Mouse (Mus musculus) kidney, embryonic 15.5 days (tissue): ENCODE data around the gene Nat8l. TPM values are rescaled to one million over a fixed set of nuclear protein-coding genes. Genes with fewer than 3 reads are reported as not detected.
"Not testable (repeated sequence)": the region's sequence is repeated elsewhere in the genome, so short reads cannot be mapped to it uniquely, and the experiment has no call there.

Experiments used
- ATAC-seq: fragments of 200-750 bp; cut with Nextera tagmentation; replicated peaks from 2 replicates; pipeline ENCODE4 v1.8.0; 2017; ENCODE audit warnings: moderate TSS enrichment; ENCODE audit not compliant: low FRiP score
- H3K27ac ChIP-seq: fragments of 300-500 bp; sonication (generic); 2 replicates; pipeline ENCODE4 v1.5.1; 2015; ENCODE audit warnings: mild to moderate bottlenecking, inconsistent platforms
- H3K27me3 ChIP-seq: fragments of 300-500 bp; sonication (generic); 2 replicates; pipeline ENCODE4 v1.6.1; 2015; ENCODE audit warnings: inconsistent platforms
- H3K36me3 ChIP-seq: fragments of 300-500 bp; sonication (generic); 2 replicates; pipeline ENCODE4 v1.6.1; 2015; ENCODE audit warnings: inconsistent platforms
- H3K4me1 ChIP-seq: fragments of 300-500 bp; sonication (generic); 2 replicates; pipeline ENCODE4 v1.6.1; 2015; ENCODE audit warnings: inconsistent platforms
- H3K4me2 ChIP-seq: fragments of 300-500 bp; sonication (generic); 2 replicates; pipeline ENCODE4 v1.6.1; 2015; ENCODE audit warnings: moderate library complexity, mild to moderate bottlenecking, inconsistent platforms
- H3K4me3 ChIP-seq: fragments of 300-500 bp; sonication (generic); replicated peaks from 2 replicates; pipeline ENCODE4 v1.5.1; 2015; ENCODE audit warnings: mild to moderate bottlenecking, inconsistent platforms
- H3K9ac ChIP-seq: fragments of 300-500 bp; sonication (generic); 2 replicates; pipeline ENCODE4 v1.6.1; 2015; ENCODE audit warnings: mild to moderate bottlenecking, inconsistent platforms
- H3K9me3 ChIP-seq: fragments of 300-500 bp; sonication (generic); replicated peaks from 2 replicates; pipeline ENCODE4 v1.6.1; 2016; ENCODE audit warnings: inconsistent platforms
- WGBS: fragments of 180-500 bp; shearing (Covaris S2); methylation state at CpG from one replicate; pipeline ENCODE4 v1.1.7; 2015; ENCODE audit warnings: mixed read lengths; 5-methylcytosine and 5-hydroxymethylcytosine counted together
- polyA plus RNA-seq: library from polyadenylated mRNA; unstranded; fragments of >200 nt; fragmentation: Nextera tagmentation; extraction: Ambion mirVana; gene quantifications from 2 replicates; pipeline ENCODE4 v1.2.1, GENCODE M21; 2015

The Nat8l gene
- polyA plus RNA-seq: 0.28 and 0.39 TPM in 2 replicates

DNA sequence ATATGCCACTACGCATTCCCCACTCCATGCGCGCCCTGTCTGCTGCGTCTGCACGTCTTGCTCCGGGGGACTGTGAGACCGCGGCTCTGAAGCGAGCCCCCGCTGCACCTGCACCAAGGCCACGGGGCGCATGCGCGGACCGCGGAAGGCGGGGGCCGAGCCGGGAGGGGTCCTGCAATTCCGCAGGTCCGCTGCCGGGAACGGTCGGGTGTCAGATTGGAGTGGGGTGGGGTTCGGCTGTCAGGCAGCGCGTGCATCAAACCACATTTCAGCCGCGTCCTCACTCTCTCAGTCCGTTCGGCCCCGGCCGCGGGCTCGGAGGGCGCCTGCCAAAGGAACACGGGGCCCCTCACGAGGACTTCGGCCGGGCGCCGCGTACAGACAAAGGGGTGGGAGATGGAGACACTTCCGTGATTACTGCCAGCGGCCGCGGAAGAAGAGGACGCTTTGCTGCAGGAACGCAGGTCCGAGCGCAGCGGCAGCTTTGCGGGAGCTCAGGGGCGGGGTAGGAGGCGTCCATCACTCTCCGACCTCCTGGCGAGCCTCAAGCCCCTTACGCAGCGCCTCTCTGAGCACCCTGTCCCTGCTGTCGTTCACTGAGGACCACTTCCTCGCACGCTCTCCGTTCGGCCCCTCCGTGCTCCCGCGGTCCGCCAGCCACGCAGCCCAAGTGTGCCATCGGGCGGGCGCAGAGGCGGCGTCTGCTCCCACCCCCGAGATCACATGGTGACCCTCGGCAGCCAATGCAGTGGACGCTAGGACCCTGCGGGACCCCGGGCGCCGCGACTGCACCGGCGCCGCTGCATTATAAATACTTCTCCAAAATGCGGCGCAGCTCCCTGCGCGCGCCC lies at the start of gene Nat8l:
Gene Nat8l (plus strand): TSS at position 142 of the 851 bp plus-strand sequence.
- under 1% methylated on average over 90 of the region's 90 CpGs for WGBS
- Histone ChIP-seq H3K36me3 (no peaks in the 10 kb centered on the region), H3K4me1 (peaks cover 31% of the 10 kb centered on the region), H3K27me3 (peaks cover 69% of the 10 kb centered on the region), H3K27ac (no peak within 1 kb of the TSS), H3K9me3 (no peaks in the 10 kb centered on the region), H3K9ac (peak within 1 kb of the TSS; percentile 47), H3K4me2 (peak within 1 kb of the TSS; percentile 100), H3K4me3 (peak within 1 kb of the TSS; percentile 55)
- peak; percentile 73 for ATAC-seq

DNA sequence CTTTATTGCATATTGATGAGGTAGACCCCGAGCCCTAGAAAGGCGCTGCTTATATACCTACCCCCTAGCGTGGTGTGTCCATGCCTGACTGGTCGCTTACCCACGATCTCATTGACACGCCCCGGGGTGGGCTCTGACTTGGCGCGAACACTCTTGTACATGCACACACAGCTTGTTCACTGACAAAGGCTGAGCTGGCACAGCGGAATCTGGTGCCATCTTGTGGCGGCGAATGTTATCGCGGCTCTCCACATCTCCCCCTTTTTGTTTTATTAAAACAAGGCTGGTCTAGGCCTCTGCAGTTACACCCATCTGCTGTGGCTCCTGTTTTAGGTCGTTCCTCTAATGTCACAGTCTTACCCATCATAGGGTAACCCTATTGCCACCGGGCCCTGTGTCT lies 48.7 kb upstream of the Nat8l start:
- 87% methylated on average over 16 of the region's 16 CpGs for WGBS
- ATAC-seq, H3K9ac ChIP-seq, H3K4me3 ChIP-seq, H3K27ac ChIP-seq, H3K27me3 ChIP-seq, H3K4me1 ChIP-seq, H3K36me3 ChIP-seq, H3K4me2 ChIP-seq: not testable (repeated sequence)
- H3K9me3 ChIP-seq: peaks cover 32% of the 10 kb centered on the region

DNA sequence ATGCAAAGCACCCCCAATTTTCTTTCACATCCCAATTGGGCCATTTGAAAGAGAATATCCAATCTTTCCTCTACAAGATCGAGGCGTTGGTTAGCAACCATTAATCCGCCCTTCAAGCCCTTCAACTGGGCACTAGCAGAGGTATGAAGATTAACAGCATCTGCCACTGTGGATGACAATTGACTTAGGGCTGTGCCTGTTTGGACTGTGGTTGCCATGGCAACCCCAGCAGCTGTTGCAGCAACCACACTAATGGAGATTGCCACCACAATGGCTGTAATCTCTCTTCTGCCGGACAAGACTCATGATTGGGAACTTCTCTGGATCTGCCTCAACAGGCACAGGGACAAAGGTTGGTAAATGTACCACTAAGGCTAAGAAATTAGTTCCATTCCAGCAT lies 47.5 kb upstream of the Nat8l start:
- no peak overlapping the region for H3K4me3 ChIP-seq
- 92% methylated on average over 4 of the region's 4 CpGs for WGBS
- no peak overlapping the region for H3K27ac ChIP-seq
- H3K4me2 ChIP-seq: no peak overlapping the region
- H3K36me3 ChIP-seq: no peaks in the 10 kb centered on the region
- H3K9me3 ChIP-seq: peaks cover 30% of the 10 kb centered on the region
- no peaks in the 10 kb centered on the region for H3K27me3 ChIP-seq
- ATAC-seq: no peak
- no peaks in the 10 kb centered on the region for H3K4me1 ChIP-seq
- no peak overlapping the region for H3K9ac ChIP-seq

DNA sequence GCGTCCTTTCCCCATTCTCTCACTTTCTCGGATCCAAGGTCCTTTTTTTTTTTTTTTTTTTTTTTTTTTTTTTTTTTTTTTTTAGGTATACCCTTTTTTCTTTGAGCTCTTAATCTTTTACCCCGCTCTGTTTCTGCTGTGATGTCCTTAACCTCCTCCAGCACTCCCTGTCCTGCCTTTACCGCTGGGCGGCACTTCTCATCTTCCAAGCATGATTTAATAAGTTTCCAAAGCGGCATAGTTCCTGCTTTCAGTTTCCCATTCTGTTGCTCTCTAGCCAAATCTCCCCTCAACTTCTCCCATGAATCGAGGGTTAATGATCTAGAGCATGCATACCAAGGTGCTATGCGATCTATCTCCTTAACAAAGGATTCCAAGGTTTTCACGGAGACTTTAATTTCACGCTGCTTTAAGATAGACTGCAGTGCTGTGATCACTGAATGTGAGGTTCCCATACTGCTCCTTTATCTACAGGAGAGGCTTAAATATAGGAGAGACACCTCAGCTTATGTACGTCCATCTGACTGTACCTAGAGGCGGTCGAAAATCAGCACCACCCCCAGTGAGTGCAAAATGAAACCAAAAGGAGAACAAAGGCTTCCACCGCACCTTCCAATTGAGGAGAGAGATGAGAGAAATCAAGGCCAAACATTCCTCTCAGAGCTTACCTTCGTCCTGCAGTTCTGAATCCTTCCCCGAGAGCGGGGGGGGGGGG lies 42.2 kb upstream of the Nat8l start:
- Histone ChIP-seq H3K9me3 (peaks cover 10% of the 10 kb centered on the region), H3K36me3 (no peaks in the 10 kb centered on the region)
- no peak for ATAC-seq

DNA sequence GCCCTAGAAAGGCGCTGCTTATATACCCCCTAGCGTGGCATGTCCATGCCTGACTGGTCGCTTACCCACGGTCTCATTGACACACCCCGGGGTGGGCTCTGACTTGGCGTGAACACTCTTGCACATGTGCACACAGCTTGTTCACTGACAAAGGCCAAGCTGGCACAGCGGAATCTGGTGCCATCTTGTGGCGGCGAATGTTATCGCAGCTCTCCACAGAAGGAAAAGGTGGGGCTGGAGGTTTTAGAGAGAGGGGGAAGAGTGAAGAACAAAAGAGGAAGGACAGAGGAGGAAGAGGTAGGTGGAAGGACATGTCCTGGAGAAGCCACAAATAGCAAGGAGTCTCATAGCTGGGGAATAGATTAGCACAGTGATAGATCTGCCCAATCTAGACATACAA lies 41.4 kb upstream of the Nat8l start:
- no peak overlapping the region for H3K4me3 ChIP-seq
- H3K4me1 ChIP-seq: no peaks in the 10 kb centered on the region
- no peak overlapping the region for H3K27ac ChIP-seq
- H3K4me2 ChIP-seq: no peak overlapping the region
- no peaks in the 10 kb centered on the region for H3K36me3 ChIP-seq
- no peak overlapping the region for H3K9ac ChIP-seq
- ATAC-seq: no peak
- 39% methylated on average over 10 of the region's 10 CpGs for WGBS
- peaks cover 10% of the 10 kb centered on the region for H3K9me3 ChIP-seq
- H3K27me3 ChIP-seq: no peaks in the 10 kb centered on the region

More for the DNA sequence above, 42.2 kb upstream of the Nat8l start:
- Histone ChIP-seq H3K9ac (no peak overlapping the region), H3K4me3 (no peak overlapping the region), H3K27me3 (no peaks in the 10 kb centered on the region), H3K4me2 (no peak overlapping the region), H3K27ac (no peak overlapping the region), H3K4me1 (no peaks in the 10 kb centered on the region)
- WGBS: 90% methylated on average over 17 of the region's 17 CpGs

DNA sequence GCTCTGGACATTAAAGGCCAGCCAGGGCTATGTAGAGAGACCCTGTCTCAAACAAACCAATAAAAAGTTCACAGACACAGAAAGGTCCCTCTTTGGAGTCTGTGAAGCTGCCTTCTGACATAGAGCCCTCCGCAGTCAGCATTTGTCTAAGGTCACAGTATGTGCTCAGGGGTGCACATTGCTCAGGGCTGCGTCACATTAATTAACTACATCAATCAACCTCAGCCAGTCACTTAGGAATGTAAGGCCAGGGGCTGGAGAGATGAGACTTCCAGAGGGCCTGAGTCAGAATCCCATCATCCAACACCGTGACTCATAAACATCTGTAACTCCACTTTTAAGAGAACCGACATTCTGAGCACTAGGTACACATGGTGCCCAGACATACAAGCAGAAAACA lies 39.9 kb upstream of the Nat8l start:
- no peak overlapping the region for H3K27ac ChIP-seq
- H3K27me3 ChIP-seq: no peaks in the 10 kb centered on the region
- H3K4me3 ChIP-seq: no peak overlapping the region
- no peak overlapping the region for H3K9ac ChIP-seq
- peaks cover 10% of the 10 kb centered on the region for H3K9me3 ChIP-seq
- no peaks in the 10 kb centered on the region for H3K36me3 ChIP-seq
- ATAC-seq: no peak
- 67% methylated on average over 4 of the region's 4 CpGs for WGBS
- no peaks in the 10 kb centered on the region for H3K4me1 ChIP-seq
- H3K4me2 ChIP-seq: no peak overlapping the region

DNA sequence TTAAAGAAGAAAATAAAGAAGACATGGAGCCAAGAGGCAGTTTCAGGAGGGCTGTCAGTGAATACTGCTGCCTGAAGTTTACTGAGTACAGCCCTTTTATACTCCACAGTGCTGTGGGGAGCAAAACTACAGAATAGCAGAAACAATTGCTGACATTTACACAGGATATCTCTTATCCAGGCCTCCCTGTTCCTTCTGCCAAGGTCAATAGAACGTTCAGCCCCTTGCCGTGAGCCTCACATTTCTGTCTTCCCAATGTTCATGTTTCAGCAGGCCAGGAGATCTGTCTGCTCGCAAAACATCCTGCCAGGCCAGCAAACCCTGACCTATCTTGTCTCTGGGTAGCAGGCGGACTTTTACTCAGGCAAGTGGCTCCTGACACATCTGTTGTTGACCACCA lies 36.4 kb upstream of the Nat8l start:
- no peak overlapping the region for H3K4me2 ChIP-seq
- no peak overlapping the region for H3K4me3 ChIP-seq
- H3K9ac ChIP-seq: no peak overlapping the region
- ATAC-seq: no peak
- no peaks in the 10 kb centered on the region; the same call in 1 of the 2 replicates for H3K9me3 ChIP-seq
- H3K4me1 ChIP-seq: no peaks in the 10 kb centered on the region
- 73% methylated on average over 4 of the region's 4 CpGs for WGBS
- no peaks in the 10 kb centered on the region for H3K36me3 ChIP-seq
- no peak overlapping the region for H3K27ac ChIP-seq
- no peaks in the 10 kb centered on the region for H3K27me3 ChIP-seq

DNA sequence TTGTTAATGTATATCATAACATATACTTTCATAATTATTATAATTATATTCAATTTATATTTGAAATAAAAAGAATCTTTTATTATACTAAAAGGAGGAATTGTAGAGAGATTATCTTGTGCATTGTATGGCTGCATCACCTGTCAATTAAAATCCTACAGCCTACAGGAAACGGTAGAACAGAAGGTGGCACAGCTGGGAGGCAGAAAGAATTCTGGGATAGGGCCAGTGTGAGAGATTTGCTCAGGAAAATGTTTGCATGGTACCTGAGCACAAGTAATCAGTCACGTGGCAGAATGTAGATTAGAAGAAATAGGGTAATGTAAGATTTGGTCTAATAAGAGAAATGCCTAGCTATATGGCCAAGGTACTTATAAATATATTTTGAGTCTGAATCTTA lies 21.0 kb upstream of the Nat8l start:
- H3K4me1 ChIP-seq: no peaks in the 10 kb centered on the region
- no peaks in the 10 kb centered on the region for H3K36me3 ChIP-seq
- H3K4me3 ChIP-seq: no peak overlapping the region
- H3K9me3 ChIP-seq: no peaks in the 10 kb centered on the region
- no peak overlapping the region for H3K9ac ChIP-seq
- no peak for ATAC-seq
- no peak overlapping the region for H3K27ac ChIP-seq
- H3K27me3 ChIP-seq: 0 out of 2 replicates have a peak, but pooled peaks cover 3% of the 10 kb centered on the region
- H3K4me2 ChIP-seq: no peak overlapping the region
- whole genome bisulfite sequencing: 63% methylated on average over 2 of the region's 2 CpGs

DNA sequence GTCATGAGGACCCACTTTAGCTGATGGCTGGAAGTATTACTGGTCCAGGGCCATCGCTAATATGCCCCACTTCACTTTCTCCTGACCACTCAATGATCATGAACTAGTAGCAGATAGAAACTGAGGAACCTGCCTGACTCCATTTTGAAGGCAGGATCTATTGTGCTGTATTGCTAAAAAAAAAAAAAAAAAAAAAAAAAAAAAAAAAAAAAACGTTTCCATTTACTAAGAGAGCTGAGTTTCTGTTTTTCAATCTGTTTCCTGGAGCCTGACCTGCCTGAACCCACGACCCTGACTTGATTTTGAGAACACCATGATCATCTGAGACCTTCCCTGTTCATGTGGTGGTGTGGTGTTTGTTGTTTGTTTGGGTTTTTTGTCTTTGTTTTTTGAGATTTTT lies 19.5 kb upstream of the Nat8l start:
- 42% methylated on average over 3 of the region's 3 CpGs for WGBS
- Histone ChIP-seq H3K27ac (no peak overlapping the region), H3K4me2 (no peak overlapping the region), H3K4me3 (no peak overlapping the region), H3K9me3 (no peaks in the 10 kb centered on the region), H3K27me3 (0 out of 2 replicates have a peak, but pooled peaks cover 3% of the 10 kb centered on the region), H3K36me3 (no peaks in the 10 kb centered on the region), H3K9ac (no peak overlapping the region), H3K4me1 (no peaks in the 10 kb centered on the region)
- no peak for ATAC-seq

DNA sequence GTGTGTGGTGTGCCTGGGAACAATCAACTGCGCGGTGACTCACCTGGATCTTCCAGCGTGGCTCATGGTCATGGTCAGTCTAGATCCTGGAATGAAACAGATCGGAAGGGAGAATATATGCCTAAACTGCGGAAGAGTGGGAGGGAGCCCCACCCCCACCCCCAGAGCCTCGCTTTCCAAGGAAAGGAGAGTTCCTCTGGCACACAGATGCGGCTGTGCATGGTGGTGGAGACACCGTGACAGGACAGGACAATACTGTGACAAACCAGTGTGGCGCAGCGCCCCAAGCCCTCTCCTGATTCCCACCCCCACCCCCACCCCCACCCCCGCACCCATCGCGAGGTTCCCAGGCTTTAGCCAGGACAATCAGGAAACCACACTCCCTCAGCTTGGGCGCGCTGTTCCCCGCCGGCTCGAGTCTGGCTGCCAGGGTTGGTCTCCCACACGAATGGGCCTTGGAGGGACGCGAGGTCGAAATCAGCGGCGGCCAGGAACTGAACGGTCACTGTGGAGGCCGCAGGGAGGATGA lies 13.0 kb upstream of the Nat8l start:
- WGBS: 3% methylated on average over 26 of the region's 26 CpGs

DNA sequence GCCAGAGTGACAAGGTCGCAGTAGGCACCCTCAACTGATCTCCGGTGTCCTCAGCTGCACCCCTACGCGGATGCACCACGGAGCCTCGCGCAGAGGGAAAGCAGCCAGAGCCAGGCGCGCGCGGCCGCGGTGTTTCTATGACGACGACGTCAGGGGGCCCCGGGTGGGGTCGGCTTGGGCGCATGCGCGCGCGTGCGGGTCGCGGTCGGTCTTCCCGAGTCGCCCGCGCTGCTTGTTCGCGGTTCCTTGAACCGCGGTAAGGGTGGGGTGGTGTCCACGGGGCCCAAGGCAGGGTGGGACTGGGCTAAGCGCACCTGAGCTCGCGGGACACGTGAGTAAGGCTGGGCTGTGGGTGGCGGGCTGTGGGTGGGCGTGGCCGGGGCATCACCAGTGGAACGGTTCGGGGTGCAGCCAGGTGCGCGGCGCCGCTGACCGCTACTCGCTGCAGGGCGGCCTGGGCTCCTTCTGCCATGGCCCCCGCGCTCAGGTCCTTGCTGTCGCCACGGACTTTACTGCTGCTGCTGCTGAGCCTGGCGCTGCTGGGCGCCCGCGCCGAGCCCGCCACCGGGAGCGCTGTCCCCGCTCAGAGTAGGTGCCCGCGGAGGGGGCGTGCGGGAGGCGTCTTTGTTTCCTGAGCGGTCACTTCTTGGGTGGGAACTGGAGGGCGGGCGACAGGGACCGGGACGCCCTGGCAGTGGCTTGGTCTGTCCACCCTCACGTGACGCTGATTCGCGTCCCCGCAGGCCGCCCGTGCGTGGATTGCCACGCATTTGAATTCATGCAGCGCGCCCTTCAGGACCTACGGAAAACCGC lies 12.3 kb upstream of the Nat8l start, which contains the start of gene Gm1673:
Gene Gm1673 (plus strand): TSS at position 125 of the 813 bp plus-strand sequence.
- Histone ChIP-seq H3K27ac (peak within 1 kb of the TSS; percentile 75), H3K4me3 (peak within 1 kb of the TSS; percentile 90)
- 1% methylated on average over 88 of the region's 88 CpGs for WGBS

More for the DNA sequence above, 13.0 kb upstream of the Nat8l start:
- Histone ChIP-seq H3K9ac (peak overlapping the region; percentile 70), H3K27me3 (no peaks in the 10 kb centered on the region), H3K36me3 (no peaks in the 10 kb centered on the region), H3K9me3 (no peaks in the 10 kb centered on the region), H3K4me1 (peaks cover 25% of the 10 kb centered on the region), H3K4me3 (peak overlapping the region; percentile 90), H3K4me2 (peak overlapping the region; percentile 93), H3K27ac (peak overlapping the region; percentile 75)
- peak; percentile 52 for ATAC-seq

More for the DNA sequence above, 12.3 kb upstream of the Nat8l start, which contains the start of gene Gm1673:
- Histone ChIP-seq H3K9ac (peak within 1 kb of the TSS; percentile 70), H3K36me3 (no peaks in the 10 kb centered on the region), H3K4me1 (peaks cover 25% of the 10 kb centered on the region), H3K9me3 (no peaks in the 10 kb centered on the region), H3K4me2 (peak within 1 kb of the TSS; percentile 93), H3K27me3 (no peaks in the 10 kb centered on the region)
- peak; percentile 90 for ATAC-seq
